Mouse (Mus musculus) heart, postnatal 25 days (tissue): ENCODE measurements around the gene Tnrc6b. TPM values are rescaled to one million over a fixed set of nuclear protein-coding genes. Genes with fewer than 3 reads are reported as not detected.

Experiments used
- DNase-seq: peaks from one replicate; pipeline ENCODE4 v3.0.0; 2022; ENCODE audit warnings: low spot score
- intact Hi-C: fragments of 180-260 bp; cut with DNase I; formaldehyde crosslinking; loops from one replicate; pipeline ENCODE4 v1.15.1; 2025
- total RNA-seq, 2 experiments: library from RNA; stranded (reverse); gene quantifications; 2 replicates each; pipeline ENCODE4 v1.2.3; 2021

Tnrc6b gene
- total RNA-seq, 2 experiments from 2014 or later = 48.4 to 53.0 TPM

DNA sequence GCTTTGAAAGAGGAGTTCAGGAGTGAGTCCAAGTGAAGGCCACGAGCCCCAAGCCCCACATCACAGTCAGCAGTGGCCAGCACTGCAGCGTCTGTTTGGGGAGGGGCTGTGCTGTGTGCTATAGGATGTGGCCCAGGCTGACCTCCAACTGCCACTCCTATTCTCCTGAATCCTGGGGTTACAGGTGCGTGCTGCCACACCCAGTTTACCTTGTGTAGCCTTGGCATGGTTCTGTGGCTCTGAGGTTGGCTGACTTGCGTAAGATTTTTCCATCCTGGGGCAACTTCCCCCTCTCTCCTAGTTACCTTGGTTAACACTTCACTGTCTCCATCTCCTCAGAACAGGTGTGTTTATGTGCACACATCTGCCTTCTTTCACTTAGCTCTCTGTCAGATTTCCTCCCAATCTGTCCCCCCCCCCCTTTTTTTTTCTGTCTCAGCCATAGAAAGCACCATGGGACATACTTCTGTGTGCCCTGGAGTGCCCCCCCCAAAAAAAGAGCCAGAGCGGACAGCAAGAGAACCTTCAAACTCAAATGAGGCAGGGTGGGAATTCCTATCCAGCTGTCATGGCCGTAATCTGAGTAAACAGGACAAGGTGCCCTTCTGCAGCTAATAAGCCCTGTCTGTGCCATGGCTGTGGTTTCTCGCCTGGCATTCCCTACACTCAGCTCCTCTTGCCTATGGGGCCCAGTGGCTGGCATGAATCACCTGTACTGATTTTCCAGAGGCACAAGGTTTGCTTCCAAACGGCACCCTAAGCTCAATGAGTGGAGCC, 9.4 kb upstream of the Tnrc6b start:
- no peak for DNase-seq
- intact Hi-C loops = loop anchor here (5.0 to 10.0 kb wide), 2 partner anchors 414 to 493 kb away; partner anchors contain the start of genes Cacna1i and Mrtfa

GRCm38 (mm10) chr15:80702910-80703309, 8.2 kb upstream of the Tnrc6b start:
- no peak for DNase-seq
- intact Hi-C loops = loop anchor here (5.0 to 10.0 kb wide), 2 partner anchors 416 to 492 kb away; partner anchors contain the start of genes Cacna1i and Mrtfa

DNA sequence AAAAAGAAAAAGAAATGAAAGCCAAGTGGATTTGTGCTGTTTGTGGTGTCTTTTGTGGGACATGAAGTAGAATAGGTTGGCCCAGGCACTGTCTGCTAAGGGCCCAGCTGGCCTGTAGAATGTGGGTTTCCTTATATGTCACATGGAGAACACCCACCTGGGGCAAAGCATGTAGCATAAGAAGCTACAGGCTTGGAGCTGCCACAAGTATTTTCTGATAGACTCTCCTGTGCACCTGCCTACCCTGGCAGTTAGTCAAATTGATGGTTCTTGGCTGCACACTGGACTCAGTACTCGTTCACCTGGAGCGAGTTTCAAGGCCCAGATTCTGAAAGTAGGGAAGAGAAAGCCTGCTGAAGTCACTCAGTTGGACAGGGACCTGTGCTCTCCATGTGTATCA, 7.6 kb upstream of the Tnrc6b start:
- intact Hi-C loops = loop anchor here (5.0 to 10.0 kb wide), 2 partner anchors 416 to 491 kb away; partner anchors contain the start of genes Cacna1i and Mrtfa
- DNase-seq = no peak

DNA sequence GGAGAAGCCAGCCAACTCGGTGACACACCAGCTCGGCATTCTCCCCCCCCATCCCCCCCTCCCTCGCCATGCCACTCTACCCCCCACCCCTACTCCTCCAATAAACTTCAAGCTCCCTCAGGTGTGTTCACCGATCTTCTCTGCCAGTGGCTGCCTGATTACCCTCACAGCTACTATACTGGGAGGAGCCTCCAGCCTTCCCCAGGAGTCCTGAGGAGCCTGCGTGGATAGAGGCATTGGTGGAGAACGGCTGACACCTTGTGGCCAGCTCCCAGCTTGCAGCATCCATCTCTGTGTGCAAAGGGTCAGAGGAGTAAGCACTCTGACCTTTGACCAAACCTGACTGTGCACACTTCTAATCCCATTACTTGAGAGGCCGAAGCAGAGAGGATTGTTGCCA, 6.8 kb upstream of the Tnrc6b start:
- intact Hi-C loops = loop anchor here (2.0 to 10.0 kb wide), 5 partner anchors 169 to 491 kb away; partner anchors contain the start of genes Cacna1i and Mrtfa
- peak; percentile 31 for DNase-seq

GRCm38 (mm10) chr15:80705828-80706549, 5.1 kb upstream of the Tnrc6b start:
- peak; percentile 33 for DNase-seq
- intact Hi-C loops = loop anchor here (2.0 to 10.0 kb wide), 7 partner anchors 91 to 619 kb away; partner anchors contain the start of genes Adsl and Mrtfa

DNA sequence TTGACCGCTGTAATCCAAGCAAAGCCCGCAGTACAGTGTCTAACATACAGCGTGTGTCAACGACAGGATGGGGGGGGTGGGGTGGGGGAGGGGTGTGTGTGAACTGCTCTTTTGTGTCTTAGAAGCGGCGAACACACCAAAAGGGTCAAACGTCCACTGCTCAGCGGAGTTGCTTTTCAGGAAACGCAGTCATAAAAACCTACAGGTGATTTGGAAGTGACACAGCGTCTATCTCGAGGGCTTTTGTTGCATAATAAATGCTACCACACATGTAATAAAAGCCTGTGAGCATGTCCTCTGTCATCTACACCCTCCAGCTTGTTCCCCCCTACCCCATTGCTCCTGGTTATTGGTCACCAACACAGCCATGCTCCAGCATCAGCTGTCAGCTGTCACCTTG, 4.5 kb upstream of the Tnrc6b start:
- intact Hi-C loops = loop anchor here (2.0 to 10.0 kb wide), 4 partner anchors 91 to 619 kb away; partner anchors contain the start of genes Adsl and Mrtfa
- no peak for DNase-seq

DNA sequence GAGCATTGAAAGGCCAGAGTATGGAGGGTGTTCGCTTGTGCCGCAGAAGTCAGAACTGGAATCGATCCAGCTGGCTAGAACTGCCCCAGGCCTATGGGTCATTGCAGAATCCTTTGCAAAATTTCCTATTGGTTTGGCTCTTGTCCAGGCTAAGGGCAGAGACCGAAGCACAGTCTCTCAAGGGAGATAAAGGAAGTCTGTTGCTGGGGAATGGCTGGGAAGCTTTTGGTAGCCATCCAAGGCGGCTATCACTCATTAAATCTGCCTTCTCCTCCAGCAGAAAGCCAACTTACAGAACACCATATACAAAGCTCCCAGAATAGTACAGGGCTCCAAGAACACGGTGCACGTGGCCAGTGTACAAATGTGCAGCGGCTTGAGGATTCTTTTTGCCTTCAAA, 4.0 kb upstream of the Tnrc6b start:
- intact Hi-C loops = loop anchor here (2.0 to 10.0 kb wide), 4 partner anchors 90 to 620 kb away; partner anchors contain the start of genes Adsl and Mrtfa
- DNase-seq = peak; percentile 51

GRCm38 (mm10) chr15:80709593-80709992, 1.5 kb upstream of the Tnrc6b start:
- intact Hi-C loops = loop anchor here (5.0 to 10.0 kb wide), 3 partner anchors 88 to 622 kb away; partner anchors contain the start of gene Mrtfa
- DNase-seq = no peak

- DNase-seq = no peak
- intact Hi-C loops = no loop called here
Measured at GRCm38 (mm10) chr15:80710257-80710607, 881 bp upstream of the Tnrc6b start.

- peak; percentile 41 for DNase-seq
Measured at GRCm38 (mm10) chr15:80711401-80712151, 463 bp downstream of the Tnrc6b start.

DNA sequence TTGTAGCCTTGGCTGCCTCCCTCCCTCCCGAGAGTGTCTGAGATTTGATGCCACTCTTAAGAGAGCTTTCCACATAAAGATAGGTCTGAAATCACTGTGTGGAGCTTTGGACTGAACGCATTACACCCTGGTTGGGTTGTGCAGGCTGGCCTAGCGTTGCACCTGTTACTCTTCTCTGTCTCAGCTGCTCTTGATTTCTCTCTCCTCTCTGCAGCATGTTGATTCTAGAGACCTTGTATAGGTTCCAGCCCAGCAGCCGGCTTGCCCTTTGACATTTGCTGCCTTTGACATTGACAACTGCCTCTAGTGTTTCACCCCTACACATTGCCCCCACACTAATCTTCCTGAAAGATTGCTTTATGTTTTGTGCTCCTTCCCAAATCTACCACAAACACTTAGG, 3.2 kb downstream of the Tnrc6b start:
- intact Hi-C loops = no loop called here
- no peak for DNase-seq

More at GRCm38 (mm10) chr15:80711401-80712151, 463 bp downstream of the Tnrc6b start:
- intact Hi-C loops = no loop called here

GRCm38 (mm10) chr15:80716631-80717135, 5.6 kb downstream of the Tnrc6b start:
- DNase-seq = no peak
- intact Hi-C loops = no loop called here

GRCm38 (mm10) chr15:80717431-80717830, 6.3 kb downstream of the Tnrc6b start:
- intact Hi-C loops = no loop called here
- DNase-seq = peak; percentile 14

DNA sequence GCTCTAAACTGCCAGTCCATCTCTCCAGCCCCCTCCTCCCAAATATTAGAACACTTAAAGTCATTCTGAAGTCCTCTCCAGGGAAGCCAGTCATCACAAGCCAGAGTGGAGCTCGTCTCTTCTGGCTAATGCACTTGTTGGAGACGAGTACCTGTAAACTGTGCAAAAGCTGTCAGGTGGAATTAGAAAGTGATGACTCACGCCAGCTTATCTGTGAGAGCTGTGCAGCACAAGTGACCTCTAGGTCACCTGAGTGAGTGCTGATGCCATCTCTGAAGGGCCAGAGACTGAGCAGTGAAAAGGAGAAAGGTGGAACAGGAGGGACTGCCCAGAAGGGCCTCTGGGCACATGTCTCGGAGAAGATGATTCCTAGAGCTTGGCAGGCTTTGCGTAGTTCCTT, 9.1 kb downstream of the Tnrc6b start:
- intact Hi-C loops = no loop called here
- no peak for DNase-seq

DNA sequence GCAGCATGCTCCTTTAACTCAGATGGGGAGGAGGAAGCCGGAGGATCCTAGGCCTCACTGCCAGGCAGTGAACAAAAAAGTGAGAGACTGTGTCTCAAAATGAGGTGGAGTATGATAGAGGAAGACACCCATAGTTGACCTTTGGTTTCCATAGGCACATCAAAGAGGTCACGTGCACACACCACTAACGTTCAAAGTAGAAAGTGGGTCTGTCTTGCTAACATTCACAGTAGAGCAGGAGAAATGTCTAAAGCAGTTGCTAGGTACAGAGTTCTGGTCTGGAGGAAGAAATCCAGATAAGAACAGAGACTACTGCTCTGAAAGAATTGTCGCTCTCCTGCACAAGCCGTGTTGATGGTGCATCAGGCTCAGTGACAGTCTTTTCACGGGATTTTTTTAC, 10.7 kb downstream of the Tnrc6b start:
- DNase-seq = no peak
- intact Hi-C loops = no loop called here

DNA sequence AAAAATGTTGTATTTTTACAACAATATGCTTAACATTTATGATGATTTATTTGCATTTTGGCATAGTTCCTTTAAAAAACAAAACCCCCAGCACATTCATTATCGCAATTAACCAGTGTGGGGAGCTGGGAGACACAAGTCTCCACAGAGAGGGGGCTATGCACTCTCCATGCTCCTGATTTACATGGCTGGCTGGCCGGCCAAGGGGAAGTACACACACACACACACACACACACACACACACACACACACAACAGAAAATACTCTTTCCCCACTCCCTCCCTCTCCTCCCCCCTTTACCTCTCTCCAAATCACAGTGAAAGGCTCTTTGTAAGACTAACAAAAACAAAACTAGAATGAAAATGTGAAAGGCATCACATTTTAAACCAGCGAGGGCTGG, 11.3 kb downstream of the Tnrc6b start:
- DNase-seq = no peak
- intact Hi-C loops = no loop called here

DNA sequence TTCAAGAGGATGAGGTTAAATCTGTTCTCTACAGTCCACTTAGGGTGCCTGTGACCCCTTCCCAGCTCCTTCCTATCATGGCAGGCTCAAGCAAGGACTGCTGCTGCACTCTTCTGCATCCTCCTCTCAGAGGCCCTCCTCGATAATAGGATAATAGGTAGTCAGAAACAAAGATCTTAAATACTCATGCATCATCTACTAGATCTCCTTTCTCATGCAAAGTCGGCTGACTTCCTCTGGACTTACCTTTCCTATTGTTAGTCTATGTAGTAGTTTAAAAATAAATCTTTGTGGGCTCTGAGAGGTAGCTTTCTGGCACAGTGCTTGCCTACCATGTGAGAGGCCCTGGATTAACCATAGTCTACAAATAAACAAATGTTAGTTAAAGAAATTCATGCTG, 18.4 kb downstream of the Tnrc6b start:
- DNase-seq = no peak
- intact Hi-C loops = no loop called here

- intact Hi-C loops = no loop called here
- no peak for DNase-seq
Measured at GRCm38 (mm10) chr15:80731043-80731442, 19.9 kb downstream of the Tnrc6b start.

DNA sequence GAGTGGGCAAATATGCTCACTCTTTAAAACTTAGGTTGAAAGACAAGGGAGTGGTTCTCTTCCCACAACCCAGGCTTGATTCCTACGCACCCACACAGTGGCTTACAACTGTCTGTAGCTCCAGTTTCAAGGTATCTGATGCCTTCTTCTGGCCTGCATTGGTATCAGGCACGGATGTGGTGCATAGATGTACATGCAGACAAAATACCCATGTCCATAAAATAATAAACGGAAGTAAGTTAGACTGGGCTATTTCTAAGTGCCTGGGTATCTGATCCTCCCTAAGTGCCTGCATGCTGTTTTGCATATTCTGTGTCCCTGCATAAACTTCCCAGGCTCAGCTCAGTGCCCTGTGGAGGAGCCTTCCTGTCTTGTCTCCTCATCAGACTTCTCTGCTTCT, 20.4 kb downstream of the Tnrc6b start:
- intact Hi-C loops = no loop called here
- DNase-seq = no peak
